Mouse (Mus musculus) neural tube, embryonic 13.5 days (tissue): ENCODE measurements around the gene Arid3b. TPM values are rescaled to one million over a fixed set of nuclear protein-coding genes. Genes with fewer than 3 reads are reported as not detected.

Experiments used
- ATAC-seq: fragments of 200-750 bp; cut with Nextera tagmentation; 2 replicates; pipeline ENCODE4 v1.8.0; 2017; ENCODE audit warnings: low read depth, mild to moderate bottlenecking, moderate TSS enrichment, moderate library complexity
- H3K27ac ChIP-seq: fragments of 300-500 bp; sonication (generic); replicated peaks from 2 replicates; pipeline ENCODE4 v1.5.1; 2015; ENCODE audit warnings: moderate library complexity, mild to moderate bottlenecking, inconsistent platforms
- H3K27me3 ChIP-seq: fragments of 300-500 bp; sonication (generic); 2 replicates; pipeline ENCODE4 v1.6.1; 2015; ENCODE audit warnings: mild to moderate bottlenecking, inconsistent platforms
- H3K36me3 ChIP-seq: fragments of 300-500 bp; sonication (generic); 2 replicates; pipeline ENCODE4 v1.6.1; 2015; ENCODE audit warnings: mild to moderate bottlenecking, inconsistent platforms
- H3K4me1 ChIP-seq: fragments of 300-500 bp; sonication (generic); replicated peaks from 2 replicates; pipeline ENCODE4 v1.6.1; 2015; ENCODE audit warnings: inconsistent platforms
- H3K4me2 ChIP-seq: fragments of 300-500 bp; sonication (generic); 2 replicates; pipeline ENCODE4 v1.6.1; 2015; ENCODE audit warnings: inconsistent platforms, mild to moderate bottlenecking, moderate library complexity
- H3K4me3 ChIP-seq: fragments of 300-500 bp; sonication (generic); 2 replicates; pipeline ENCODE4 v1.5.1; 2015; ENCODE audit warnings: mild to moderate bottlenecking, inconsistent platforms
- H3K9ac ChIP-seq: fragments of 300-500 bp; sonication (generic); 2 replicates; pipeline ENCODE4 v1.6.1; 2015; ENCODE audit warnings: moderate library complexity, mild to moderate bottlenecking, inconsistent platforms
- H3K9me3 ChIP-seq: fragments of 300-500 bp; sonication (generic); 2 replicates; pipeline ENCODE4 v1.6.1; 2016; ENCODE audit warnings: inconsistent platforms
- WGBS: fragments of 180-500 bp; shearing (Covaris S2); methylation state at CpG from one replicate; pipeline ENCODE4 v1.1.7; 2015; 5-methylcytosine and 5-hydroxymethylcytosine counted together
- polyA plus RNA-seq: library from polyadenylated mRNA; unstranded; fragments of >200 nt; fragmentation: Nextera tagmentation; extraction: Ambion mirVana; gene quantifications from 2 replicates; pipeline ENCODE4 v1.2.1, GENCODE M21; 2015

Arid3b gene
- polyA plus RNA-seq, 1 experiment from 2014 or later, result 11.4 TPM

DNA sequence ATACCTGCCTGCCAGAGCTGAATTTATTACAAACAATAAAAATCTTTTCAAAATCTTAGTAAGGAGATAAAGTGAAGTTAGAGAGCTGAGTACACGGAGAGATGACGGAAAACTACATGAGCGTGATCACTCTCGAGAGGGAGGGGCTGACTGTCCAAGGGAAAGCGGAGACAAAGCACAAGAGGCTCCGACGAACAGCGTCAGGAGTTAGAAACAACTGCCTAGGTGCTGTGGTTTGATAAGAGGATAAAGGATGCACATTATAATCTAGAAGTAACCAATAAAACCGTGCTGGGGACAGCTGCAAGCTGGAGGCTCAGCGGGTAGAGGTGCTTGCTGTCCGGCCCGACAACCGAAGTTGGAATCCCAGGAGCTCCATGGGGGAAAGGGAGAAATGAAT, 13.8 kb downstream of the Arid3b start:
- no peak overlapping the region for H3K4me2 ChIP-seq
- no peak for ATAC-seq

DNA sequence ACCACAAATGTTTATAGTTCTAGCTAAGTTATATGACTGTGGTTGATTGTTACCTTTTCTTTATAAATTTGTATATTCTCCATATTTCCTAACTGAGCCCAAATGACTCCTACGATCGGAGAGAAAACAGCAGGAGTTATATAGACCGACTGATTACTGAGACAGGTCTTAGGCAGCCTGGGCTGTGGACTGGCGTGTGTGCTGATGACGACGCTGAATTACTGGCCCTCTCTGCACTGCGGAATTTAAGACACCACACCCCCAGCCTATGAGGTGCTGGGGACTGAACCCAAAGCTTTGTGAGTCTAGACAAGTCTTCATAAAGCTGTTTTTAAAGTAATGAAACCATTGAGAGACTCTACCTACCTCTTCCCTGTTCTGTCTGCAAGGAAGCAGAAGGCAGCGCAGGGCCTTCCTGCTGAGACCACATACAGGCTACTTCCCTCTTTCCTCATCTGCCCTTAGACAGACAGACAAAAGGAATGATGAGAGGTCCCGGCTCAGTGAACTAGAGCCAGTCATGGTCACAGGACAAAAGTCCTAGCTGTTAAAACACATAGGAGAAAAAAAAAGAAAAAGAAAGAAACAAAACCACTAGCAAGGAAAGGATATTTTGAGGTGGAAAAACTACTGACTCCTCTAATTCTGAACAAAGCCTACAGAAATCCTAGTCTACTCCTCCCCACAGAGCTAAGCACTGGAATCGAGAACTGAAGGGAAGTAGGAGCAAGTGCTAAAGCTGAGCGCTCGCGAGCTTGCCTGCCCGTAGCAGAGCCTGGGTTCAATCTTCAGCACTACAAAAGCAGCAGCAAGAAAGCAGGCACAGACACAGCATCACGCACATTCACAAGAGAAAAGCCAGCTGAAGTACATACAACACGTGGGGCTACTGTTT, 16.2 kb downstream of the Arid3b start:
- peak overlapping the region; percentile 43; the same call in 1 of the 2 replicates for H3K9ac ChIP-seq
- WGBS, result 20% methylated on average over 16 of the region's 16 CpGs
- H3K4me1 ChIP-seq, result peaks cover 57% of the 10 kb centered on the region
- no peaks in the 10 kb centered on the region for H3K27me3 ChIP-seq
- 0 out of 2 replicates have a peak, but pooled peaks cover under 1% of the 10 kb centered on the region for H3K36me3 ChIP-seq
- H3K9me3 ChIP-seq, result no peaks in the 10 kb centered on the region
- H3K4me3 ChIP-seq, result no peak overlapping the region
- 0 out of 2 replicates have a peak overlapping the region, but pooled peaks have one; percentile 23 for H3K27ac ChIP-seq
- no peak for ATAC-seq
- H3K4me2 ChIP-seq, result no peak overlapping the region

More for the DNA sequence above, 13.8 kb downstream of the Arid3b start:
- H3K9me3 ChIP-seq, result no peaks in the 10 kb centered on the region
- H3K36me3 ChIP-seq, result peaks cover 6% of the 10 kb centered on the region
- 38% methylated on average over 13 of the region's 13 CpGs for WGBS
- 0 out of 2 replicates have a peak overlapping the region, but pooled peaks have one; percentile 22 for H3K9ac ChIP-seq
- H3K27ac ChIP-seq, result no peak overlapping the region
- no peaks in the 10 kb centered on the region for H3K27me3 ChIP-seq
- peaks cover 35% of the 10 kb centered on the region for H3K4me1 ChIP-seq
- H3K4me3 ChIP-seq, result no peak overlapping the region

DNA sequence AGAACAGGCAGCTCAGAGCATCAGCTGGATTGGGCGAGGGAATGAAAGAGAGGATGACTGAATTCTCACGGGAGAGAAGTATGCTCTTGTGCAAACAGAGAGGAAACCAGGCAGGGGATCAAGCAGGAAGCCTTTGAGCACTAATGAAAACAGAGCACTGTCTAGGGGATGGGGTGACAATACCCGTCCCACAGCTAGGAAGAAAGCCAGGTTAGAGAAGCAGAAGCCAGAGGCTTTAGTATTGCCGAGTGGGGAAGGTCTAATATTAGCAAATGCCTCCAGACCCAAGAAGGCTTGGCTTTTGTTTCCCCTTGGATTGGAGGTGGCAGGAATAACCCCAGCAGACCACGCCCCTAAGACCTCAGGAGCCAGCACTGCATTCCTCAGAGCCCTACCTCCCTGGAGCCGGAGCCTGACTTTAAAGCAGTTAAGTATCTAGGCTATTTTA, 19.3 kb downstream of the Arid3b start:
- Histone ChIP-seq H3K27me3 (no peaks in the 10 kb centered on the region), H3K9ac (peak overlapping the region; percentile 49; the same call in 1 of the 2 replicates), H3K4me2 (peak overlapping the region; percentile 15), H3K4me3 (no peak overlapping the region), H3K4me1 (peaks cover 83% of the 10 kb centered on the region), H3K9me3 (no peaks in the 10 kb centered on the region), H3K36me3 (no peaks in the 10 kb centered on the region), H3K27ac (peak overlapping the region; percentile 78)
- peak; percentile 25; the same call in 1 of the 2 replicates for ATAC-seq
- WGBS, result 6% methylated on average over 6 of the region's 6 CpGs

DNA sequence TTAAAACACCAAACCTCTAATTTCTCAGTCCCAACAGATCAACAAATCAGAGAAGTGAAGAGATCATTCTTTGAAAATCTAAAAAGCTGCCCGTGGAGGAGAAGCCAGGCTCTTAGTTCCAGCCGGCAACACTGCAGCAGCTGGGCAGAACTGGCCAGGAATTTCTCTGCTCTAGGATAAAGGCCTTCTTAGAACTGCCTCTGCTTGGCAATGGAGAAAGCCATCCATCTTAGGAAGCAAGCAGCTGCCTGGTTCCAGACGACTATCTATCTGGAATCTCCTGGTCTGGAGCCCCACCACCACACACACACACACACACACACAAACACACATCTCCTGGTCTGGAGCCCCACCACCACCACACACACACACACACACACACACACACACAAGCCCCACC, 21.7 kb downstream of the Arid3b start:
- H3K4me1 ChIP-seq, result peaks cover 91% of the 10 kb centered on the region
- H3K27me3 ChIP-seq, result no peaks in the 10 kb centered on the region
- H3K9me3 ChIP-seq, result no peaks in the 10 kb centered on the region
- no peak for ATAC-seq
- H3K36me3 ChIP-seq, result no peaks in the 10 kb centered on the region
- H3K9ac ChIP-seq, result no peak overlapping the region
- no peak overlapping the region for H3K4me3 ChIP-seq
- WGBS, result 6% methylated on average over 3 of the region's 3 CpGs
- H3K4me2 ChIP-seq, result no peak overlapping the region
- no peak overlapping the region for H3K27ac ChIP-seq

DNA sequence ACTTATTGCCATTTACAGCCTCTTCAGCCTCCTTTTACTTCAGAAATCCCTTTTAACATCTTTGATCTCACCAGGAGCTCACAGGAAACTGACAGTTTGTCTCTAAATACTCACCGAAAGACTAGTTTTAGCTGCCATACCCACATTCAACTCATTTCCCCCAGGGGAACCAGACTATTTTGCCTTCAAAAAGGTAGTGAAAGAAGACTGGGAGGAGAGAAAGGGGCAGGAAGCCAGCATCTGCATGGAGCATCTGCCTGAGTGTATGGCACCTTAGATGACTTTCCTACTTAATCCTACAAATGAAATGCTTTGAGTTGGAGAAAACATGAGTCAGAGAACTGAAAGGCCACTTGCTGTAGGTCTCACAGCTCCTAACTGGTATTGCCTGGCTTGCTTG, 22.6 kb downstream of the Arid3b start:
- WGBS, result 22% methylated on average over 1 of the region's 1 CpGs
- H3K36me3 ChIP-seq, result no peaks in the 10 kb centered on the region
- no peaks in the 10 kb centered on the region for H3K9me3 ChIP-seq
- H3K4me3 ChIP-seq, result no peak overlapping the region
- H3K9ac ChIP-seq, result no peak overlapping the region
- H3K4me1 ChIP-seq, result peaks cover 99% of the 10 kb centered on the region
- H3K27ac ChIP-seq, result peak overlapping the region; percentile 57
- ATAC-seq, result no peak
- H3K4me2 ChIP-seq, result no peak overlapping the region
- H3K27me3 ChIP-seq, result no peaks in the 10 kb centered on the region

DNA sequence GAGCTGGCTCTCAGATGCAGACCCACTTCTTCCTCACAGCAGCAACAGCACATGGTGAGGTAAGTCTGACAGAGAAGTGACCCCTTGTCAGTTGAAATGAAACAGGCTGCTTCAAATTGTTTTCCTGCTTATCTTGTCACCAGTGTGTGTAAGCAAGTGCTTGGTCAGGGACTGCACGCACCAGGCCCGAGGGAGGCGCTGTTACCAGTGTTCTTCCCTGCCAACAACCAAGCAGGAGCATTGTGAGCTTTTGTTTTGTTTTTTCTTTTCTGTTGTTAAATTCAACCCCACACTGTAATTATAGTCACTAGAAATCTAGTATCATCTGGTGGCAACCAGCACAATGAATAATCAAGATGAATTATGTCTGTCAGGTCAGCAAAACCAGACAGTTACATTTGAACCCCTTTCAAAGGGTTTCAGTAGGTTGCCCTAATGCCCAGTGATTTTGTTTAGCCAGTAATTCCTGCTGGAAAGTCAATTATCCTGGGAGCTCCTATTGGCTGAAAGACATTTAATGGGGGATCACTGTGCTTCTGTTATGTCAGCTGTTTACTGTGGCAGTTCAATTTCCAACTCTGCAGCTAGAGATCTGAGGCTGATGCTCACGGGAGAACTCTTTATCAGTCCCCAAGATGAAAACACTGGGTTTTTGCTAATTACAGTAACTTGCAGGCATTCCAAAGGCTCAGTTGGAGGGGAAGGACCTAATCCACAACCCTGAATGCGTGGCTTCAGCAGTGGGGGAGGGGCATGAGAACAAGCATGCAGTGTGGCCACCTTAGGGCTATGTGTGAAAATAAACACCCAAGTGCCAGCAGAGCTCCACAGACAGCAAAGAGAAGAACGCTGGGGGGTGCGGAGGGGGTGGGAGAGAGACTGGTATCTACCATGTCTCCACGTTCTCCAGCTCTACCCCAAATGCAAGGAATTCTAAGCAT, 24.5 kb downstream of the Arid3b start:
- ATAC-seq, result no peak; the same call in 1 of the 2 replicates
- peak overlapping the region; percentile 81 for H3K27ac ChIP-seq

DNA sequence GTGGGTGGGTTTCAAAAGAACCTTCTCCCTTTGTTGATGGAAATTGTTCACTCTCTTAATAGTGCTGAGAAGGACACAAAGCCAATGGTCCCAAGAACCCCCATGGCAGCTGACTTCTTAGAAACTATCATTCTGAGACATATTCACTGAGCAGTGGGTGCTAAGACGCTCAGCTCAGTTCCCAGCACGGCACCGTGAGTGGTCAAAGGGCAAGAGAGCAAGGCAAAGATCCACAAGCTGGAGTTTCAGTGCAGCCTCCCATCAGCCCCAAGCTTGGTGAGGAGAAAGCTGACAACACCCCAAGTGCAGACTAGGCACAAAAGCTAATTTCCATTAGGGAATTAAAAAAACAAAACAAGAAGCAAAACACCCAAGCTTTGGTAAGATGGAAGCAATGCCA, 25.9 kb downstream of the Arid3b start:
- Histone ChIP-seq H3K27me3 (no peaks in the 10 kb centered on the region), H3K9me3 (no peaks in the 10 kb centered on the region), H3K27ac (peak overlapping the region; percentile 10; the same call in 1 of the 2 replicates), H3K36me3 (no peaks in the 10 kb centered on the region), H3K9ac (no peak overlapping the region), H3K4me3 (no peak overlapping the region), H3K4me1 (peaks cover 100% of the 10 kb centered on the region), H3K4me2 (no peak overlapping the region)
- ATAC-seq, result no peak
- WGBS, result 60% methylated on average over 3 of the region's 3 CpGs

More for the DNA sequence above, 24.5 kb downstream of the Arid3b start:
- Histone ChIP-seq H3K4me3 (no peak overlapping the region), H3K27me3 (no peaks in the 10 kb centered on the region), H3K9ac (no peak overlapping the region), H3K9me3 (no peaks in the 10 kb centered on the region), H3K4me2 (no peak overlapping the region; the same call in 1 of the 2 replicates), H3K4me1 (peaks cover 99% of the 10 kb centered on the region), H3K36me3 (no peaks in the 10 kb centered on the region)
- 23% methylated on average over 8 of the region's 8 CpGs for WGBS

DNA sequence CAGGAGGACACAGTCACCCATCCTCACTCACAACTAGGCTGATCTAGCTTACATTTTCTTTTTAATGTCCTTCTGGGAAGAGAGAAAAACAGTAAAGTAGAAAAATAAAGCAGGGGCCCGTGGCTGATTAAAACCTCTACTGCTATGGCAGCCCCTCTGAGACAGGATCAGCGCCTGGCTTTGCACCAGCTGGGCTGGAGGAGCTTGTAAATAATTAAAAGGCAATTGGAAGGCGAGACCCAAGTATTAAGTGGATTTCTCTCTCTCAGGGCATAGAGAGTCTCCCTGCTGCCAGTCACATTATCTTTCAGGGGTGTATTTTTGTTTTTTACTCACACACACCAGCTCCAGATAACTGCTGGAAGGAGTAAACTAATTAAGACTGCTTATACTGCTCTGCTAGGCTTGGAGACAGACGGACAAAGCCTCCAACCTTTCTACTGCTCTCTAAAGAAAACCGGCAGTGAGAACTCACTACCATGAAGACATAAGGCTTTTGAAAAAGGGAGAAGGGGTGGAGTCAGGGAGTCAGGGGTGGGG, 27.8 kb downstream of the Arid3b start:
- Histone ChIP-seq H3K27me3 (no peaks in the 10 kb centered on the region), H3K4me1 (peaks cover 91% of the 10 kb centered on the region), H3K4me3 (no peak overlapping the region), H3K36me3 (no peaks in the 10 kb centered on the region), H3K9ac (no peak overlapping the region), H3K4me2 (no peak overlapping the region), H3K9me3 (no peaks in the 10 kb centered on the region), H3K27ac (peak overlapping the region; percentile 67)
- 12% methylated on average over 5 of the region's 5 CpGs for WGBS
- 0 out of 2 replicates have a peak, but pooled peaks have one; percentile 9 for ATAC-seq

DNA sequence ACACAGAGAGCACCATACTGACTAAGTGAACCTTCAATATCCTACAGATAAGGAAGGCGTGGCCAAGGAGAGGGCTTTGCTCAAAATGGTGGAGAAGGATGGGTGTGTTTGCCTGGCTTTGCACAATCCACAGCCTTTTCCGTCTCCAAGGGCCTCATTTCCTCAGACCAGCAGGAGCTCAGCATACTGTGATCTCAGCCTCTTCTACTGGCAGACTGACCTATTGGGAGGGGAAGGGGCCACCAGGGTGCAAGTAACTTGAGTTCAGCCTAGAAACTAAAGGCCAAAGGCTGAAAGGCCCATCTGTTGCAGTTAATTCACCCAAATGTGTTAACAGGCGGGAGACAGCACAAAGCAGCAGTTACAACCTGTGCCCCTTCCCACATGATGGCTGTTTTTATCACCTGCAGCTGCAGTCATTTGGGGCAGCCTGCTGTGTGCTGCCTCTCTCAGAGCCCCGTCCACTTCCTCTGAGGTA, 29.4 kb downstream of the Arid3b start:
- Histone ChIP-seq H3K36me3 (0 out of 2 replicates have a peak, but pooled peaks cover 3% of the 10 kb centered on the region), H3K27ac (no peak overlapping the region; the same call in 1 of the 2 replicates), H3K4me2 (no peak overlapping the region), H3K9ac (no peak overlapping the region), H3K4me1 (peaks cover 91% of the 10 kb centered on the region), H3K27me3 (no peaks in the 10 kb centered on the region), H3K9me3 (no peaks in the 10 kb centered on the region), H3K4me3 (no peak overlapping the region)
- WGBS, result 24% methylated on average over 4 of the region's 4 CpGs
- ATAC-seq, result no peak

DNA sequence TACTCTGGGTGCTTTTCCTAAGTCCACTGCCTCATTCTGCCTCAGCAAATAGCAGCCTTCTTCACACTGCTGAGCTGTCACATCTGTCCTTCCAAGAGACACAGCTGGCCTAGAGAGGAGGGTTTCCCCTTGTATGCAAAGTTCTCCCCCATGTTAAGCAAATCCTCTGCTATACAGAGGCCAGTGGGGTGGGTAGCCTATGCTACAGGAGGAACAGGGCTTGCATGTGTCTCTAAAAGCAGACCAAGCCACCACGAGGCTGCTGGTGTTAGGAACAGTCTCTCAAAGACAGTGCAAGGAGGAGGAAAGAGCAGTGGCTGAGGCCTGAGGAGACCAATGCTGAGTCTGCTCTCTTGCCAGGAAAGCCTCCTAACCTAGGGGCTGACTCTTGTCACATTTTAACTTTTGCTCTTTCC, 30.5 kb downstream of the Arid3b start:
- Histone ChIP-seq H3K9ac (no peak overlapping the region), H3K27me3 (no peaks in the 10 kb centered on the region), H3K4me3 (no peak overlapping the region), H3K9me3 (no peaks in the 10 kb centered on the region), H3K36me3 (0 out of 2 replicates have a peak, but pooled peaks cover 12% of the 10 kb centered on the region), H3K4me2 (no peak overlapping the region), H3K27ac (no peak overlapping the region), H3K4me1 (peaks cover 81% of the 10 kb centered on the region)
- 44% methylated on average over 1 of the region's 1 CpGs for whole genome bisulfite sequencing
- no peak for ATAC-seq

DNA sequence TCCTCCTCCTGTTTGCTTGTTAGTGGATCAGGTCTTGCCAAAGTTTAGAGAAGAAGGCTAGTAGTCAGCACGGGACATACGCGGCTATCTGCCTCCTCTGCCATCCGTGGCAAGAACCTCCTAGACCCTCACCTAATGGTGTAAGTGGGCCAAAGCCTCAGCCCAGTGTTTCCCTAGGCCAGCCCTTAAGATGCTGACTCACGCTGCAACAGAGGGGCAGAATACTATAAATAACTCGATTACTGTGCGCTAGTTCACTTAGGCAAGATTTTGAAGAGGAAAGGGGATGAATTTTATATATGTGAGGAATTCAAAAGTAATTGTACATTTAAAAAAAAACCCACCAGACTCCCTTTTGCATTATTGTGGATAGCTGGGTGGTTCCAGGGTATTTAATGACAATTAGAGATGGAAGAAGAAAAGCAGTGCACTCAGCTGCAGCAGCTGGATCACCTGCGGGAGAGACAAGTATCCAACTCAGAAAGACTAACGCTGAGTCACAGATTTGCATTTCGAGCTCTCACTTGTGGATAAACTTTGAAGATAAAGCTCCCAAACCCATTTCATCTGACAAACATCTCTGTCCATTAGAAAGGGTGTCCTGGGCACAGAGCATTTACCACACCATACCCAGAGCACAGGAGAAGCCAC, 31.4 kb downstream of the Arid3b start:
- peaks cover 72% of the 10 kb centered on the region for H3K4me1 ChIP-seq

More for the DNA sequence above, 31.4 kb downstream of the Arid3b start:
- Histone ChIP-seq H3K36me3 (0 out of 2 replicates have a peak, but pooled peaks cover 12% of the 10 kb centered on the region), H3K27me3 (no peaks in the 10 kb centered on the region), H3K9me3 (no peaks in the 10 kb centered on the region), H3K27ac (no peak overlapping the region), H3K4me2 (no peak overlapping the region), H3K9ac (no peak overlapping the region), H3K4me3 (no peak overlapping the region)
- ATAC-seq, result no peak
- 62% methylated on average over 10 of the region's 10 CpGs for WGBS
